Mouse (Mus musculus): Measurements from ENCODE around the gene Mei1.

DNA sequence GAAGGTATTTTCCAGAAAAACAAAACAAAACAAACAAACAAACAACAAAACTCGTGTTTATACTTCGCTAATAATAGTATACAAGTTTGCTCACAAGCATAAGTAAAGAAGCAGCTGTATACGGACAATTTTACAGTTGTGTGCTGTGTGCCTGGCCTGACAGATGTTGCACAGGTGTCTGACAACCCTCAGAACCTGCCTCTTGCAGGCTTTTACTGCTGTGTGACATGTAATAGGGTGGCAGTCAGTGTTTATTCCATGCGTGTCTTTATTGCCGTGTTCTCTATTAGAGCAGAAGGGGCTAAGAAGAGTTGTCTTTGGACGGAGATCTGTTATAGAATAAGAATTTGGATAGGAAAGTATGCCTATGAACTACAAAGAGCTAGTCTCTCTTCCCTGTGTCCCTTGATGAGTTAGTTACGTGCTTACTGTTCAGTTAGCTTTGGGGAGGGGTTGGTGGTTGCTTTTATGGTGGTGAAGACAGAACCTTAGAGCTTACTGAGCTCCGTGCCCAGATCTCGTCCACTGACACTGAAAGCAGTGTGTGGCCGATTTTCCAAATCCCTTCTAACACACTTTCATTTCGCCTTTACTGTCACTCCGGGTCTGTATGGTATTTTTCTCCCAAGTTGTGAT lies 92.3 kb downstream of the Mei1 start:
- TF ChIP-seq POLR2A (IDR thresholded peaks at IDR 0.05; ENCODE audit: insufficient read length, low read depth) (no peak), CEBPB (IDR thresholded peaks at IDR 0.05; ENCODE audit: insufficient read depth, poor library complexity, severe bottlenecking) (no peak), TCF12 (IDR thresholded peaks at IDR 0.05; ENCODE audit: insufficient read depth, poor library complexity, severe bottlenecking) (no peak), POLR2AphosphoS2 (IDR thresholded peaks at IDR 0.05; ENCODE audit: insufficient read length, low read depth) (no peak), MYOG (IDR thresholded peaks at IDR 0.05; ENCODE audit: control insufficient read depth in 1 of 3, insufficient read depth in 1 of 3, insufficient read length in 2 of 3, low read depth in 2 of 3) (no peak), REST (IDR thresholded peaks at IDR 0.05; ENCODE audit: insufficient read depth, insufficient read length) (no peak), MAX (IDR thresholded peaks at IDR 0.05; ENCODE audit: low read depth) (no peak), TCF3 (IDR thresholded peaks at IDR 0.05; ENCODE audit: insufficient read length, low read depth) (no peak)

Data from myocyte (in vitro differentiated cells).